Mouse (Mus musculus): ENCODE measurements around the gene Gm8994.

DNA sequence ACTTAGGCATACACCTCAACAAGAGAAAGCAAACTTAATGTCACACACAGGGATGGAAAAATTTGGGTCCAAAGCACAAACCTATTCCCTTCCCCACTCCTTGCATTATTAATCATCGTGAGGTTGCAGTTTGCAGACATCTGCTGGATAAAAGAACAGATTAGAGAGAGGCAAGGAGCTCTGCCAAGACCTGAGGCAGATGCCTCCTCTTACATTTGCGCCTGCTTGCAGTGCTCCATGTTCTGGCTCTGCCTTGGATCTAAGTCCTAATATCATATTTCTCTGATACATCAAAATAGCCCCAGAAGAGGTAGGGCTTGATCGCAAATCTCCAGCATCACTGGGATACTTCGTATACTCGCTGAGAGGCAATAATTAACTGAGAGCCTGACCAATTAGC lies 31.1 kb downstream of the Gm8994 start:
- no peak for TF ChIP-seq CTCF (conservative IDR thresholded peaks at IDR 0.05; ENCODE audit: low read length)
- TF ChIP-seq NANOG (IDR thresholded peaks at IDR 0.05; ENCODE audit: borderline replicate concordance, low read length): no peak

Measured in E14TG2a.4 (cell line).